In the genomic region with DNA sequence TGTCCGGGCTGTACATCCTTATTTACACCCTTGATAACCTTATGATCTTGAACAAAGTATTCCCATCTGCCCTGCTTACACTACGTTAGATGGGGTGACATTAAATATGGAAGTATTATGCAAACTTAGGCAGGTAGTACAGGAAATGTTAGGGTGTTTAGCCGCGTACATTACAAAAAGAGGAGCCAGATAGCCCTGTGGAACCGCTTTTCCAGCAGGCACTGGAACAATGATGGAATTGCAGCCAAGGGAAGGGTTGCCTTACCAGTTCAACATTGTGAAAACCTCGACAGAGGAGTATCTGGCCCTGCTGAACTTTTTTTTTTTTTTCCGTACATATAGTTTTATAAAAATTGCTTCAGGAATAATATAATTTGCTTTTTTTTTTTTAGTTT, we compare ENCODE assay signal across 8 mouse cellular contexts. TPM values are rescaled to one million over a fixed set of nuclear protein-coding genes. Genes with fewer than 3 reads are reported as not detected.
DNase-seq lines count a peak whose midpoint lies in the region; ATAC-seq and TF ChIP-seq lines count a peak whose summit lies in the region.

No protein-coding gene starts in this region.

- H3K4me1 ChIP-seq in kidney, postnatal 0 days (replicated peaks; ENCODE audit: insufficient read depth, low read length) = peaks cover 5% of the 10 kb centered on the region
- H3K4me1 ChIP-seq in embryonic facial prominence, embryonic 10.5 days = peaks cover 15% of the 10 kb centered on the region
- peaks cover 10% of the 10 kb centered on the region for H3K4me1 ChIP-seq in intestine, embryonic 14.5 days (replicated peaks; ENCODE audit: control insufficient read depth, insufficient read depth, low read length)
- peaks cover 5% of the 10 kb centered on the region for H3K4me1 ChIP-seq in midbrain, postnatal 0 days (ENCODE audit: insufficient read depth, low read length)

- peak overlapping the region; percentile 92 for H3K4me3 ChIP-seq in kidney, postnatal 0 days (replicated peaks; ENCODE audit: low read depth, low read length)
- peak overlapping the region; percentile 86 for H3K4me3 ChIP-seq in embryonic facial prominence, embryonic 10.5 days
- H3K4me3 ChIP-seq in intestine, embryonic 14.5 days (ENCODE audit: low read depth, low read length) = peak overlapping the region; percentile 72
- H3K4me3 ChIP-seq in midbrain, postnatal 0 days (ENCODE audit: low read depth, low read length) = peak overlapping the region; percentile 71

- no peak overlapping the region; the same call in 1 of the 2 replicates for H3K27ac ChIP-seq in kidney, postnatal 0 days
- H3K27ac ChIP-seq in embryonic facial prominence, embryonic 10.5 days (replicated peaks) = peak overlapping the region; percentile 83; the same call in 1 of the 2 replicates
- no peak overlapping the region for H3K27ac ChIP-seq in intestine, embryonic 14.5 days (ENCODE audit: low read depth)
- H3K27ac ChIP-seq in midbrain, postnatal 0 days (ENCODE audit: low read depth, low read length) = peak overlapping the region; percentile 87; the same call in 1 of the 2 replicates

- peak overlapping the region; percentile 94 for H3K4me2 ChIP-seq in kidney, postnatal 0 days (ENCODE audit: low read length)
- H3K4me2 ChIP-seq in intestine, embryonic 14.5 days (ENCODE audit: low read length) = peak overlapping the region; percentile 94
- peak overlapping the region; percentile 74 for H3K4me2 ChIP-seq in midbrain, postnatal 0 days (ENCODE audit: low read depth, low read length, poor library complexity, severe bottlenecking)

- no peak for DNase-seq in kidney, postnatal 0 days (ENCODE audit: low spot score)
- no peak for DNase-seq in kidney, adult 9 months
- DNase-seq in embryonic facial prominence, embryonic 10.5 days (ENCODE audit: low spot score) = no peak
- no peak for DNase-seq in intestine, embryonic 14.5 days (ENCODE audit: low spot score)
- DNase-seq in midbrain, postnatal 0 days (ENCODE audit: low spot score) = no peak
- no peak for DNase-seq in gastrocnemius, postnatal 25 days
- no peak for DNase-seq in spleen, postnatal 14 days (ENCODE audit: low spot score in 2 of 2)
- DNase-seq in urinary bladder, adult 2 months (ENCODE audit: low spot score) = no peak

- H3K36me3 ChIP-seq in kidney, postnatal 0 days (ENCODE audit: insufficient read depth, low read length) = no peaks in the 10 kb centered on the region
- H3K36me3 ChIP-seq in embryonic facial prominence, embryonic 10.5 days (replicated peaks) = peaks cover 7% of the 10 kb centered on the region; the same call in 1 of the 2 replicates
- 0 out of 2 replicates have a peak, but pooled peaks cover 8% of the 10 kb centered on the region for H3K36me3 ChIP-seq in intestine, embryonic 14.5 days (ENCODE audit: control insufficient read depth, insufficient read depth, low read length)
- peaks cover 4% of the 10 kb centered on the region for H3K36me3 ChIP-seq in midbrain, postnatal 0 days (ENCODE audit: insufficient read depth, low read length)

- no peak for ATAC-seq in kidney, postnatal 0 days (replicated peaks; ENCODE audit: low FRiP score, low read depth)
- no peak for ATAC-seq in intestine, embryonic 14.5 days (replicated peaks; ENCODE audit: low FRiP score, low TSS enrichment, low read depth)
- no peak for ATAC-seq in midbrain, postnatal 0 days (ENCODE audit: low FRiP score)

- TF ChIP-seq CTCF in kidney, postnatal 0 days (IDR thresholded peaks at IDR 0.05; ENCODE audit: low read depth) = no peak
- TF ChIP-seq CTCF in midbrain, postnatal 0 days (IDR thresholded peaks at IDR 0.05) = no peak

- WGBS in kidney, postnatal 0 days = 17% methylated on average over 7 of the region's 7 CpGs
- WGBS in embryonic facial prominence, embryonic 10.5 days = 22% methylated on average over 7 of the region's 7 CpGs
- WGBS in intestine, embryonic 14.5 days = 18% methylated on average over 7 of the region's 7 CpGs
- 25% methylated on average over 7 of the region's 7 CpGs for WGBS in midbrain, postnatal 0 days

- H3K9ac ChIP-seq in kidney, postnatal 0 days (ENCODE audit: low read depth, low read length) = peak overlapping the region; percentile 77
- H3K9ac ChIP-seq in intestine, embryonic 14.5 days (ENCODE audit: low read length) = peak overlapping the region; percentile 65
- peak overlapping the region; percentile 81 for H3K9ac ChIP-seq in midbrain, postnatal 0 days (replicated peaks; ENCODE audit: low read length, poor library complexity, severe bottlenecking)

- H3K27me3 ChIP-seq in kidney, postnatal 0 days (ENCODE audit: insufficient read depth, low read length) = no peaks in the 10 kb centered on the region
- H3K27me3 ChIP-seq in embryonic facial prominence, embryonic 10.5 days (replicated peaks; ENCODE audit: low read depth, poor library complexity, severe bottlenecking) = no peaks in the 10 kb centered on the region
- H3K27me3 ChIP-seq in intestine, embryonic 14.5 days (replicated peaks; ENCODE audit: control insufficient read depth, insufficient read depth, low read length) = no peaks in the 10 kb centered on the region
- no peaks in the 10 kb centered on the region for H3K27me3 ChIP-seq in midbrain, postnatal 0 days (ENCODE audit: insufficient read depth, low read length)

- no peaks in the 10 kb centered on the region for H3K9me3 ChIP-seq in kidney, postnatal 0 days (replicated peaks; ENCODE audit: low read length)
- H3K9me3 ChIP-seq in embryonic facial prominence, embryonic 10.5 days = no peaks in the 10 kb centered on the region
- H3K9me3 ChIP-seq in intestine, embryonic 14.5 days (ENCODE audit: control insufficient read depth, low read length) = no peaks in the 10 kb centered on the region
- no peaks in the 10 kb centered on the region for H3K9me3 ChIP-seq in midbrain, postnatal 0 days (ENCODE audit: low read length)

RNA-seq across cellular contexts. Expression of a gene that starts 0.7 kb away (rescaled TPM):
- 14.5 and 15.2 TPM in 2 replicates for polyA plus RNA-seq in kidney, postnatal 0 days (2015; fragmentation: Nextera tagmentation; extraction: Ambion mirVana)
- 35.0 and 35.1 TPM in 2 replicates for polyA plus RNA-seq in embryonic facial prominence, embryonic 10.5 days (2016; fragmentation: Nextera tagmentation; extraction: Ambion mirVana)
- polyA plus RNA-seq in intestine, embryonic 14.5 days (2014; fragmentation: Nextera tagmentation; extraction: Ambion mirVana) = 114 and 117 TPM in 2 replicates
- total RNA-seq in midbrain, postnatal 0 days (2014; rRNA removed) = 24.6 and 29.4 TPM in 2 replicates
- 17.6 and 19.6 TPM in 2 replicates for polyA plus RNA-seq in midbrain, postnatal 0 days (2015; fragmentation: Nextera tagmentation; extraction: Ambion mirVana)
- 1 to 10 TPM; 1.6 to 2.8 TPM for total RNA-seq in gastrocnemius, postnatal 25 days (2021)
- 14.8 and 15.4 TPM in 2 replicates for polyA plus RNA-seq in urinary bladder, adult 2 months (2012; rRNA removed)

RNA-seq across cellular contexts. Expression of a gene that starts 0.7 kb away (rescaled TPM):
- polyA plus RNA-seq in kidney, postnatal 0 days (2015; fragmentation: Nextera tagmentation; extraction: Ambion mirVana) = 39.0 and 44.9 TPM in 2 replicates
- polyA plus RNA-seq in embryonic facial prominence, embryonic 10.5 days (2016; fragmentation: Nextera tagmentation; extraction: Ambion mirVana) = 37.5 and 39.8 TPM in 2 replicates
- 42.5 and 45.7 TPM in 2 replicates for polyA plus RNA-seq in intestine, embryonic 14.5 days (2014; fragmentation: Nextera tagmentation; extraction: Ambion mirVana)
- 40.3 and 46.1 TPM in 2 replicates for total RNA-seq in midbrain, postnatal 0 days (2014; rRNA removed)
- polyA plus RNA-seq in midbrain, postnatal 0 days (2015; fragmentation: Nextera tagmentation; extraction: Ambion mirVana) = 63.5 and 64.0 TPM in 2 replicates
- 10 to 100 TPM; 19.9 to 22.6 TPM for total RNA-seq in gastrocnemius, postnatal 25 days (2021)
- polyA plus RNA-seq in urinary bladder, adult 2 months (2012; rRNA removed) = 35.4 and 37.9 TPM in 2 replicates

RNA-seq across cellular contexts. Expression of a gene that starts 37.3 kb away (rescaled TPM):
- polyA plus RNA-seq in kidney, postnatal 0 days (2015; fragmentation: Nextera tagmentation; extraction: Ambion mirVana) = 0.93 and 1.4 TPM in 2 replicates
- polyA plus RNA-seq in embryonic facial prominence, embryonic 10.5 days (2016; fragmentation: Nextera tagmentation; extraction: Ambion mirVana) = 0.75 and 0.83 TPM in 2 replicates
- 1.2 and 2.0 TPM in 2 replicates for polyA plus RNA-seq in intestine, embryonic 14.5 days (2014; fragmentation: Nextera tagmentation; extraction: Ambion mirVana)
- not detected in 2 replicates for total RNA-seq in midbrain, postnatal 0 days (2014; rRNA removed)
- 0.42 and 0.58 TPM in 2 replicates for polyA plus RNA-seq in midbrain, postnatal 0 days (2015; fragmentation: Nextera tagmentation; extraction: Ambion mirVana)
- under 1 TPM in 1 of 2 experiments, not detected in 1; 0.51 TPM for total RNA-seq in gastrocnemius, postnatal 25 days (2021)
- polyA plus RNA-seq in urinary bladder, adult 2 months (2012; rRNA removed) = 0.19 and 0.39 TPM in 2 replicates

RNA-seq across cellular contexts. Expression of a gene that starts 37.3 kb away (rescaled TPM):
- 17.4 and 20.4 TPM in 2 replicates for polyA plus RNA-seq in kidney, postnatal 0 days (2015; fragmentation: Nextera tagmentation; extraction: Ambion mirVana)
- polyA plus RNA-seq in embryonic facial prominence, embryonic 10.5 days (2016; fragmentation: Nextera tagmentation; extraction: Ambion mirVana) = 53.9 and 58.9 TPM in 2 replicates
- 37.5 and 42.9 TPM in 2 replicates for polyA plus RNA-seq in intestine, embryonic 14.5 days (2014; fragmentation: Nextera tagmentation; extraction: Ambion mirVana)
- 10.1 and 14.1 TPM in 2 replicates for total RNA-seq in midbrain, postnatal 0 days (2014; rRNA removed)
- 6.9 and 7.4 TPM in 2 replicates for polyA plus RNA-seq in midbrain, postnatal 0 days (2015; fragmentation: Nextera tagmentation; extraction: Ambion mirVana)
- 1 to 10 TPM; 1.4 to 1.5 TPM for total RNA-seq in gastrocnemius, postnatal 25 days (2021)
- 9.6 and 9.9 TPM in 2 replicates for polyA plus RNA-seq in urinary bladder, adult 2 months (2012; rRNA removed)

Comparison
In these comparisons a context has a peak if more than half of its experiments do, and no peak if none do; other contexts are left out.
1. H3K27ac ChIP-seq: peak in embryonic facial prominence, embryonic 10.5 days (single experiment) and midbrain, postnatal 0 days (single experiment); none in kidney, postnatal 0 days (single experiment) and intestine, embryonic 14.5 days (single experiment).
2. Peak in every context shown above with its lines, with median percentiles within 50 percentile points of each other: H3K4me2 ChIP-seq, H3K4me3 ChIP-seq and H3K9ac ChIP-seq.